In genomic region chr13:25781161-25781560, GRCm38 (mm10) we compare ENCODE assay signal across 17 mouse cellular contexts.
A peak's percentile ranks its signal among the peaks of the same experiment; 100 is the strongest.
DNase-seq lines count a peak whose midpoint lies in the region; ATAC-seq lines count a peak whose summit lies in the region.
"Had no signal": no experiment of that assay in that cellular context is flagged by ENCODE, and none has a peak within 500 bp of the region (broad histone marks: within the 10 kb centered on the region; RNA-seq: fewer than 3 reads in every experiment).

No protein-coding gene starts in this region.

- DNase-seq in cerebellum, adult 8-10 months: peak; percentile 2
- no peak for DNase-seq in cerebellum, adult 11 months
- peak; percentile 1 to 8 for DNase-seq in kidney, adult 8-10 months
- peak; percentile 19 for DNase-seq in Muller cell, postnatal 12 days (ENCODE audit: inconsistent ontology term)
- peak; percentile 2 for DNase-seq in heart, postnatal 25 days (ENCODE audit: low spot score)
- DNase-seq in frontal cortex, postnatal 10 days (ENCODE audit: low spot score in 2 of 2): no peak
- DNase-seq: lung, postnatal 4 days; midbrain, embryonic 14.5 days; right cerebral cortex, postnatal 25 days had no signal

- WGBS in kidney, embryonic 14.5 days: 83% methylated on average over 5 of the region's 5 CpGs

- no peaks in the 10 kb centered on the region for H3K4me1 ChIP-seq in kidney, embryonic 14.5 days (ENCODE audit: control insufficient read depth, insufficient read depth, low read length)
- H3K4me1 ChIP-seq: forebrain, embryonic 15.5 days; neural tube, embryonic 13.5 days had no signal

- H3K27ac ChIP-seq in kidney, embryonic 14.5 days (ENCODE audit: low read depth, low read length): no peak overlapping the region
- H3K27ac ChIP-seq: forebrain, embryonic 15.5 days; heart, embryonic 15.5 days; neural tube, embryonic 13.5 days; stomach, postnatal 0 days had no signal

- H3K27me3 ChIP-seq in kidney, embryonic 14.5 days (ENCODE audit: control insufficient read depth, insufficient read depth, low read length): no peaks in the 10 kb centered on the region
- H3K27me3 ChIP-seq: forebrain, embryonic 15.5 days; heart, embryonic 15.5 days; neural tube, embryonic 13.5 days had no signal

- no peak overlapping the region for H3K4me3 ChIP-seq in kidney, embryonic 14.5 days (ENCODE audit: low read length)
- H3K4me3 ChIP-seq: forebrain, embryonic 15.5 days; heart, embryonic 15.5 days; neural tube, embryonic 13.5 days had no signal

- no peaks in the 10 kb centered on the region for H3K36me3 ChIP-seq in kidney, embryonic 14.5 days (ENCODE audit: control insufficient read depth, insufficient read depth, low read length)
- H3K36me3 ChIP-seq: forebrain, embryonic 15.5 days; heart, embryonic 15.5 days; neural tube, embryonic 13.5 days had no signal

- H3K9me3 ChIP-seq in kidney, embryonic 14.5 days (ENCODE audit: control insufficient read depth, low read length): no peaks in the 10 kb centered on the region
- H3K9me3 ChIP-seq: forebrain, embryonic 15.5 days; heart, embryonic 15.5 days; neural tube, embryonic 13.5 days had no signal

- no peak for ATAC-seq in kidney, embryonic 14.5 days (ENCODE audit: low FRiP score, low TSS enrichment)
- no peak for ATAC-seq in inflammation-experienced regulatory T-cells, adult 6 months
- ATAC-seq: forebrain, embryonic 15.5 days; intestine, embryonic 16.5 days had no signal

- no peak overlapping the region for H3K4me2 ChIP-seq in kidney, embryonic 14.5 days (replicated peaks; ENCODE audit: low read depth, low read length)
- H3K4me2 ChIP-seq: forebrain, embryonic 15.5 days; heart, embryonic 15.5 days; liver, embryonic 11.5 days; neural tube, embryonic 13.5 days had no signal

- H3K9ac ChIP-seq in kidney, embryonic 14.5 days (ENCODE audit: low read depth, low read length): no peak overlapping the region
- H3K9ac ChIP-seq: forebrain, embryonic 15.5 days; heart, embryonic 15.5 days; neural tube, embryonic 13.5 days had no signal

- intact Hi-C loops in heart, postnatal 25 days (cut with DNase I): no loop called here

Comparison
In these comparisons a context has a peak if more than half of its experiments do, and no peak if none do; other contexts are left out.
1. DNase-seq: peak in cerebellum, adult 8-10 months (single experiment), kidney, adult 8-10 months (2 of 2), Muller cell, postnatal 12 days (single experiment) and heart, postnatal 25 days (single experiment); none in cerebellum, adult 11 months (single experiment) and frontal cortex, postnatal 10 days (0 of 2).